Mouse (Mus musculus) heart, embryonic 15.5 days (tissue): ENCODE results near the gene Adh7. TPM values are rescaled to one million over a fixed set of nuclear protein-coding genes. Genes with fewer than 3 reads are reported as not detected.

Experiments used
- ATAC-seq: fragments of 200-750 bp; cut with Nextera tagmentation; replicated peaks from 2 replicates; pipeline ENCODE4 v1.8.0; 2017; ENCODE audit warnings: low read depth, moderate TSS enrichment; ENCODE audit not compliant: insufficient number of reproducible peaks, insufficient read depth, low FRiP score
- H3K27ac ChIP-seq: fragments of 300-500 bp; sonication (generic); 2 replicates; pipeline ENCODE4 v1.5.1; 2015; ENCODE audit warnings: mild to moderate bottlenecking, inconsistent platforms
- H3K27me3 ChIP-seq: fragments of 300-500 bp; sonication (generic); 2 replicates; pipeline ENCODE4 v1.6.1; 2015; ENCODE audit warnings: inconsistent platforms
- H3K36me3 ChIP-seq: fragments of 300-500 bp; sonication (generic); 2 replicates; pipeline ENCODE4 v1.6.1; 2015; ENCODE audit warnings: mild to moderate bottlenecking, inconsistent platforms
- H3K4me1 ChIP-seq: fragments of 300-500 bp; sonication (generic); replicated peaks from 2 replicates; pipeline ENCODE4 v1.6.1; 2015; ENCODE audit warnings: inconsistent platforms
- H3K4me2 ChIP-seq: fragments of 300-500 bp; sonication (generic); 2 replicates; pipeline ENCODE4 v1.6.1; 2015; ENCODE audit warnings: inconsistent platforms, mild to moderate bottlenecking, moderate library complexity
- H3K4me3 ChIP-seq: fragments of 300-500 bp; sonication (generic); 2 replicates; pipeline ENCODE4 v1.5.1; 2015; ENCODE audit warnings: mild to moderate bottlenecking, inconsistent platforms
- H3K9ac ChIP-seq: fragments of 300-500 bp; sonication (generic); 2 replicates; pipeline ENCODE4 v1.6.1; 2015; ENCODE audit warnings: mild to moderate bottlenecking, inconsistent platforms
- H3K9me3 ChIP-seq: fragments of 300-500 bp; sonication (generic); replicated peaks from 2 replicates; pipeline ENCODE4 v1.6.1; 2016; ENCODE audit warnings: inconsistent platforms
- WGBS: fragments of 180-500 bp; shearing (Covaris S2); methylation state at CpG from one replicate; pipeline ENCODE4 v1.1.7; 2015; ENCODE audit warnings: mixed read lengths; 5-methylcytosine and 5-hydroxymethylcytosine counted together
- polyA plus RNA-seq: library from polyadenylated mRNA; unstranded; fragments of >200 nt; fragmentation: Nextera tagmentation; extraction: Ambion mirVana; gene quantifications from 2 replicates; pipeline ENCODE4 v1.2.1, GENCODE M21; 2015

Adh7 gene
- polyA plus RNA-seq, result 0.05 and 0.11 TPM in 2 replicates

DNA sequence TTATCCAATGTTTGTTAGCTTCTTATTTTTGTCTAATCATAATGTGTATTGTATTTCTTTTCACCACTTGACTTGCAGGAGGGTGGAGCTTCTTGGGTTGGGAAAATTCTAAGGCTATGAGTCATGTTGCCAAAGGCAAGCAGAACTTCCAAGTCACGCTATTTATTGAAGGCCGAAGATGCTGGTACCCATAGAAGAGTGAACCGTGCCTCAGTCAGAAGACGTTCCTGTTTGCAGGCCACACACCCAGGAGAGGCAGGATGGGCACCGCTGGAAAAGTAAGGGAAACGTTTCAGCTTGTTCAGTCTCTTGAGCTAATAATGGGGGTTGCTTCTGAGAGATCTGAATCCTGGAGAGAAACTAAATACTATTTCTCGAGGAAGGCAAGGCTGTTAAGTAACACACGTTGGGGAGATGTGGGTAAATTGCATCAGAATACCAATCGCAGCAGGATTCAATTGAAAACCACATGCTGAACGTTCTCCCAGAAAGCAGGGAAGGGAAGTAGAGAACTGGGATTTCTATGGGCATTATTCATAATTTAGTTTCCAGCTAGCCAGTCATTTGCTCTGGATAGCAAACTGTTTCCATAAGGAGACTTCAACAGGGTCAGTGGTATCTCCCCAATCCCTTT lies at the start of gene Adh7:
TSS of gene Adh7 (plus strand) at position 130 of the 634 bp plus-strand sequence.
- 75% methylated on average over 10 of the region's 10 CpGs for WGBS
- Histone ChIP-seq H3K4me3 (no peak within 1 kb of the TSS), H3K9me3 (no peaks in the 10 kb centered on the region; the same call in 1 of the 2 replicates), H3K36me3 (no peaks in the 10 kb centered on the region), H3K27ac (no peak within 1 kb of the TSS), H3K4me2 (no peak within 1 kb of the TSS), H3K4me1 (no peaks in the 10 kb centered on the region), H3K9ac (no peak within 1 kb of the TSS), H3K27me3 (no peaks in the 10 kb centered on the region)
- no peak for ATAC-seq

DNA sequence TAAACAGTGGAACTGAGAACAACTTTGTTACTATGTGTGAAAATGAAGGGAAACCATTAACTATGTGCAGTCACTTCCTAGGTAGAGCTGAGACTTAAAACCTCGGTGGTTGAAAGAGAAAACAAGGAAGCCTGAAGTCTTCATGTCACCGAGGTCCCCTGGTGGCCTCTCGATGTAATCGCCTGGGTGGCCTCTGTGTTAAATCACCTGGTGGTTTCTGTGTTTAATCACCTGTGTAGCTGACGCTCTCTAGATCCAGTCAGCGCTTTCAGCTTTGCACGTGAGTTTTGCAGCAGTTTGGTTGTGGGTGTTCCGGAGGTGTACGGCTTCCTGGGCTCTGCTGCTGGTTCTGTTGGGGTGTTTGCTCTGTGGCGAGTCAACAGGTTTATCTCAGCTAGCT lies 44.3 kb upstream of the Adh7 start:
- no peaks in the 10 kb centered on the region for H3K27me3 ChIP-seq
- no peak overlapping the region for H3K4me2 ChIP-seq
- no peaks in the 10 kb centered on the region for H3K4me1 ChIP-seq
- no peak for ATAC-seq
- no peak overlapping the region for H3K4me3 ChIP-seq
- WGBS, result 77% methylated on average over 10 of the region's 10 CpGs
- no peaks in the 10 kb centered on the region for H3K9me3 ChIP-seq
- no peak overlapping the region for H3K9ac ChIP-seq
- H3K36me3 ChIP-seq, result no peaks in the 10 kb centered on the region
- H3K27ac ChIP-seq, result no peak overlapping the region

DNA sequence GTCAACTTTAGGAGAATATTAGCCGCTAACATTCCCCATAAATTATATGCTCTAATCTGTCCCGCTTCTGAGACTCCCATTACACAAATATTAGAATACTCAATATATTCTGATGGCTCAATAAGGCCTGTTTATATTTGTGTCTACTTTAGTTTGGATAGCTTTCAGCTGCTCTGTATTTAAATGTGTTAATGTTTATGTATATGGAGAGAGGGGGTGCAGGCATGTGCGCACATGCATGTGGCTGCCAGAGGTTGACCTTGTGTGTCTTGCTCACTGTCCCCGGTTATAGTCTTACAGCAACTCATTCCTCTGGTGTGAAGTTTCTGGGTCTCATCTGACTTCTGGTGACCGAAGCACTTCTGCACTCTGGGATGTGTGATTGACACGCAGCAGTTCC lies 42.0 kb upstream of the Adh7 start:
- Histone ChIP-seq H3K9me3 (no peaks in the 10 kb centered on the region), H3K27ac (no peak overlapping the region), H3K4me2 (no peak overlapping the region), H3K9ac (no peak overlapping the region), H3K4me3 (no peak overlapping the region), H3K27me3 (no peaks in the 10 kb centered on the region), H3K4me1 (no peaks in the 10 kb centered on the region), H3K36me3 (no peaks in the 10 kb centered on the region)
- 65% methylated on average over 6 of the region's 6 CpGs for WGBS
- no peak for ATAC-seq

DNA sequence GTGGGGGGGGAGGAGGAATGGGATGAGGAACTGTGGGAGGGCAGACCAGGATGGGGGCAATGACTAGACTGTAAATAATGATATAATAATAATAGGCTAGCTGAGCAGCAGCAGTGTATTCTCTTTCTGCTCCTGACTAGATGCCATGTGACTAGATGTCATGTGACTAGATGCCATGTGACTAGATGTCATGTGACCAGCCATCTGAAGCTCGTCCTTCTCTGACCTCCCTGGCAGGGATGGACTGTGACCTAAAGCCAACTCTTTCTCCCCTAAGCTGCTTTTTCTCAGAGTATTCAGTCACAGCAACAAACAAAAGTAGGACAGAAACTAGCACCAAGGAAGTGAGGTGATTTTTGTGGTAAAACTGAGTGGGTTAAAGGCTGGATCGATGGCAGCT lies 35.5 kb upstream of the Adh7 start:
- Histone ChIP-seq H3K4me1 (no peaks in the 10 kb centered on the region), H3K27me3 (no peaks in the 10 kb centered on the region), H3K9me3 (no peaks in the 10 kb centered on the region), H3K9ac (no peak overlapping the region), H3K27ac (no peak overlapping the region), H3K4me2 (no peak overlapping the region), H3K36me3 (no peaks in the 10 kb centered on the region), H3K4me3 (no peak overlapping the region)
- WGBS, result 82% methylated on average over 2 of the region's 2 CpGs
- ATAC-seq, result no peak

DNA sequence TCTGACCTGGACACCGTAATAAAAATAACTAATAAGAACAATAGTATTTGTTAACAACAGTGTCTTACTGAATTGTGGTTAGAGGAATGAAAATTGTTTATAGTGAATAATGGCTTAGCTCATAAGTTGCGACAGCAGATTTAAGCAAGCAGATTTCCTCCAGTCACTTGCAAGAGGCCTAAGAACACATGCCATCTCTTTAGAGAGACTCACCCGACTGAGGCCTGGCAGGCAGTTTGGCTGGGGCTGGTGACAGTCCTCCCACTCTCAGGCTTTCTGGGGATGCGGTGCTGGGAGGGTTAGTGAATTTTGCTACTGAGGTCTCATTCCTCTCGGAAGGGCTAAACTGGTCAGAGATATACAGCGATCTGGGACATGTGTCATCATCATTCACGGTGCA lies 34.2 kb upstream of the Adh7 start:
- Histone ChIP-seq H3K9me3 (no peaks in the 10 kb centered on the region), H3K27me3 (no peaks in the 10 kb centered on the region), H3K36me3 (no peaks in the 10 kb centered on the region), H3K4me1 (no peaks in the 10 kb centered on the region), H3K4me3 (no peak overlapping the region), H3K27ac (no peak overlapping the region), H3K4me2 (no peak overlapping the region), H3K9ac (no peak overlapping the region)
- no peak for ATAC-seq
- WGBS, result 81% methylated on average over 7 of the region's 7 CpGs

DNA sequence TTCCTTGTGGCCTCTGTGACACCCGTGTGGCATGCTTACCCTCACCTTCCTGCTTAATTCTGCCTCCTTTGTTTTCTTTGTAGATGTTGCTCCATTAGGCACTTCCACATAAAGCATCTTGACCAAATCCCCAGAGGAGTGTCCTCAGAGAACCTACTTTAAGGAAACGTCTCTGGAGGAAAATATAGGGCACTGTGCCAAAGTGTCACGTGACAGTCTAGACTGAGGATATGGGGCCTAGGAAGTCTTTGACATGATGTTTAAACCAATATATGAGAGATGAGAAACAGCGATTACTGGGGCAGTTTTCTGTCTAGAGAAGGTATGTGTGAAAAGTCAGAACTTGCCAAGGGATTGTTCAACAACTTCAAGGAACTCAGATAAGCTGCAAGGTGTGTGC lies 32.3 kb upstream of the Adh7 start:
- no peaks in the 10 kb centered on the region for H3K4me1 ChIP-seq
- 50% methylated on average over 4 of the region's 4 CpGs for WGBS
- no peak for ATAC-seq
- H3K4me3 ChIP-seq, result no peak overlapping the region
- H3K36me3 ChIP-seq, result no peaks in the 10 kb centered on the region
- H3K4me2 ChIP-seq, result no peak overlapping the region
- H3K9ac ChIP-seq, result no peak overlapping the region
- no peaks in the 10 kb centered on the region for H3K27me3 ChIP-seq
- no peaks in the 10 kb centered on the region for H3K9me3 ChIP-seq
- no peak overlapping the region for H3K27ac ChIP-seq

DNA sequence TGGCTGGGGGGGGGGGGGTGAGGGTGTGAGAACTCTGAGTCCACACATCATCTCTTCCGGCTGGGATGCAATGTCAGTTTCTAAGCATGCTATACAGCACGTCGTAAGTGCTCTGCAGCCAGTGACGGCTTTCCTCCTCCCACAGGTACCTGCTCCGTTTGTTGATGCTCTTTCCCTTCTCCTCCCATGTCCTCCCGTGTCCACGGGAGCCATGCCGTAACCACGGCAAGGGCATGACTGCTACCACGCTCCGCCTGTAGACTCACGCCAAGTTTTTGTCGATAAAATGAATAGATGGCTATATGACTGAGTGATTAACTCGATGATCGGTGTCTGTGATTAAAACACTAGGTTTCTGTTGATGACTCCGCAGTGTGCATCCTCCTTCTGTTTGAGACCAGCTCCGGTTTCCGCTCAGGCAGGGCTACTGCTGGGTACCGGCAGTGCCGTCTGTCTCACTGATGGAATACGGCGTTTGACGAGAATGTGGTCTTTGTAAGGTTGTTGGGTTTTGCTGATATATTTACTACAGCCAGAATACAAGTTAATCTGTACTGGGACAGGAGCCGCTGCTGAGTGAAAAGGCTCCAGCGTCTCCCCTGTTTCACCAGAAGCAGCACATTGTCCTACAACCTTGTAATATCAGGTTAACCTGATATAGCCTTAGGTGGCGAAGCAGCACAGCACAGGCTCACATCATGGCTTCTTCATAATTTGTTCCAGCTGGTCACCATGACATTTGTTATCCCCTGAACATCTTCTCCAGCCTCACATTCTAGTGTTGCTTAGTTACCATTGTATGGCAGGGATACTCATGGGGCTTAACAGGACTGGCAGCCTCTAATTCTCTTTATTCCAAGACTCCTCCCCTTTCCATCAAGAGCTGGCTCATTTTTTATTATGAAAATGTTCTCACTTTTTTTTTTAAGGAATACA lies 31.3 kb upstream of the Adh7 start:
- no peaks in the 10 kb centered on the region for H3K9me3 ChIP-seq
- H3K36me3 ChIP-seq, result no peaks in the 10 kb centered on the region
- H3K27ac ChIP-seq, result no peak overlapping the region
- H3K4me2 ChIP-seq, result no peak overlapping the region
- no peak for ATAC-seq
- no peak overlapping the region for H3K9ac ChIP-seq
- H3K27me3 ChIP-seq, result no peaks in the 10 kb centered on the region
- no peaks in the 10 kb centered on the region for H3K4me1 ChIP-seq
- WGBS, result 90% methylated on average over 26 of the region's 26 CpGs
- no peak overlapping the region for H3K4me3 ChIP-seq

DNA sequence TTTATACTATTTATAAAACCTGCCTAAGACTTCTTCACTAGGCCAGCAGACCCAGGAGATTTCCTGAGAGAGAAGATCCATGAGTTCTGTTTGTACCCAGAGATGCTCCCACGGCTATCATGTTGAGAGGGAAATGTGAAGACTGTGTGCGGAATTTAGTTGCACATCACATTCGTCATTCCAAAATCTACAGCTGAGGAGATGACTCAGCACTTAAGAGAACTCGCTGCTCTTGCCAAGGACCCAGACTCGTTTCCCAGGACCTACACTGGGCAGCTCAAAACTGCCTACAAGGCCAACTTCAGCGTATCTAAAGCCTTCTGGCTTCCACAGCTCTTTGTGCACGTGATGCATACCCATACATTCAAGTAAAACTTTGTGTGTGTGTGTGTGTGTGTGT lies 25.3 kb upstream of the Adh7 start:
- no peak overlapping the region for H3K27ac ChIP-seq
- no peaks in the 10 kb centered on the region for H3K9me3 ChIP-seq
- 64% methylated on average over 7 of the region's 7 CpGs for WGBS
- no peaks in the 10 kb centered on the region for H3K27me3 ChIP-seq
- H3K4me2 ChIP-seq, result no peak overlapping the region
- no peak overlapping the region for H3K4me3 ChIP-seq
- no peaks in the 10 kb centered on the region for H3K36me3 ChIP-seq
- no peak overlapping the region for H3K9ac ChIP-seq
- ATAC-seq, result no peak
- no peaks in the 10 kb centered on the region for H3K4me1 ChIP-seq

DNA sequence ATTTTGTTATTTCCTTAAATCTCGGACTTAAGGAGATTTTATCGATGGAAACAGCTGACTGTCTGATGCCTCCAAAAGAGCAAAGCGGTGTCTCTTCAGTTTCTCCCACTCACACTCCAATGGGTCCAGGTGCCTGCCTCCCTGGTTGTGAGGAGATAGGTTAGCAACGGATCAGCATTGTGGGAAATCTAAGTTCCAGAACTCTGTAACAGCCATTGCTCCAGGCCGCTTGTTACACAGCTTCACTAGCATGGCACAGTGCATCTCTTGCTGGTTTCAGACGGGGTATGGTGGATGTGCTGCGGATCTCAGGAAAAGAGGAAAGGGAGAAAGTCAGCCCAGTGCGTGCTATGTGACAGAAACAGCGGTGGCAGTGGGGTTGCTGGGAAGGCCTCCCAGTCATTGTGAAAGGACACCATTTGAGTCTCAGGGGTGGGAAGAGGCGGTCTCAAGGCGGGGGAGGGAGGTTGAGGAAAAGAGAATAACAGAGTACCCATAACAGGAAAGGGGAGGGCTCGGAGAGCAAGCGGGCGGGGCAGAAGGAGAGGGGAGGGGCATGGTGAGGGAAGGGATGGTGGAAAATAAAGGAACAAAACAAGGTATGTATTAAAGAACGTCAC lies 23.8 kb upstream of the Adh7 start, which contains the start of gene 4930579F01Rik:
TSS of gene 4930579F01Rik (minus strand) at position 143 of the 620 bp plus-strand sequence.
- no peak for ATAC-seq
- 76% methylated on average over 15 of the region's 15 CpGs for WGBS
- no peak within 1 kb of the TSS for H3K9ac ChIP-seq
- no peaks in the 10 kb centered on the region for H3K27me3 ChIP-seq
- no peaks in the 10 kb centered on the region for H3K36me3 ChIP-seq
- 0 out of 2 replicates have a peak, but pooled peaks cover 4% of the 10 kb centered on the region for H3K4me1 ChIP-seq
- H3K9me3 ChIP-seq, result no peaks in the 10 kb centered on the region
- no peak within 1 kb of the TSS for H3K4me2 ChIP-seq
- no peak within 1 kb of the TSS for H3K4me3 ChIP-seq
- no peak within 1 kb of the TSS for H3K27ac ChIP-seq

DNA sequence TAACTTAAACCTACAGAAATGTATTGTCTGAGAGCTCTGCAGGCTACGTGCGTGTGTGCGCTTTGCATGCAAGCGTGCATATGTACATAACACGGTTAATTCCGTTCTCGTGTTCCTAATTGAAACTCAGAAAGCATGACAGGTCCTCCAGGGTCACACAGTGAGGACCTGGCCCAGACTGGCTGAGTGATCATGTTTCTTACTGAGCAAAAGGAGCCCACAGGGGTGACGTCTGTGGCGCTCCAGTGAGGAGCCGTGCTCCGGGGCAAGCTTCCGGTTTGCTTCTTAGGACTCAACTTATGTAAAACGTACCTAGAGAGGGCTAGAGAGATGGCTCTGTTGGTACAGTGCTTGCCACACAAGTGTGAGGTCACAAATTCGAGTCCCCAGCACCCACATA lies 20.5 kb upstream of the Adh7 start:
- no peak for ATAC-seq
- 81% methylated on average over 14 of the region's 14 CpGs for WGBS

DNA sequence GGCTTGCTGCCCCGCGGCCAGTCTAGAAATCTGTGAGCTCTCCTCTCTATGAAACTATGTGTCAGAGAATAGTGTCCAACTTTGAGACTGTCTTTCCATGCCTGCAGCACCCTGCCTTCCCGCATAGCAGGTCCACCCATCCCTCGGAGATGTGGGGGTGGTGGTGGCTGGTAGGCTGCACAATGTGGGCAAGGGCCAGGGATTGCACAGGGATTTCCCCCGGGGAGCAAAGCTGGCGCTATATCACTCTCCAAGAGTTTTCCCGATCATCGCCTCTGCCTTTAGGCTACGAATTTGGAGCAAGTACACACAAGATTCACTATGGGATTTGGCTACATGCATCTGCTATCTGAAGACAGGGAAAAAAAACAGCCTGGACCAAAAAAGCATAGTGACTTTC lies 20.0 kb upstream of the Adh7 start:
- no peak for ATAC-seq
- Histone ChIP-seq H3K9ac (no peak overlapping the region), H3K4me1 (0 out of 2 replicates have a peak, but pooled peaks cover 4% of the 10 kb centered on the region), H3K27ac (no peak overlapping the region), H3K4me2 (no peak overlapping the region), H3K9me3 (no peaks in the 10 kb centered on the region), H3K36me3 (no peaks in the 10 kb centered on the region), H3K4me3 (no peak overlapping the region), H3K27me3 (no peaks in the 10 kb centered on the region)
- 57% methylated on average over 9 of the region's 9 CpGs for WGBS

More for the DNA sequence above, 20.5 kb upstream of the Adh7 start:
- H3K4me2 ChIP-seq, result no peak overlapping the region
- no peaks in the 10 kb centered on the region for H3K27me3 ChIP-seq
- no peaks in the 10 kb centered on the region for H3K9me3 ChIP-seq
- H3K4me3 ChIP-seq, result no peak overlapping the region
- no peaks in the 10 kb centered on the region for H3K36me3 ChIP-seq
- H3K27ac ChIP-seq, result no peak overlapping the region
- no peak overlapping the region for H3K9ac ChIP-seq
- H3K4me1 ChIP-seq, result 0 out of 2 replicates have a peak, but pooled peaks cover 4% of the 10 kb centered on the region
